Mouse (Mus musculus) spleen, adult 18-20 months (tissue): ENCODE measurements around the gene Hist1h4h.

Source experiments
- DNase-seq, 2 experiments: peaks; one replicate each; pipeline ENCODE4 v3.0.0; 2022; ENCODE audit warnings: mixed read lengths in 2 of 2

The Hist1h4h gene

GRCm38 (mm10) chr13:23576906-23577639, 46.2 kb downstream of the Hist1h4h start:
- no peak for DNase-seq

GRCm38 (mm10) chr13:23577835-23578234, 47.0 kb downstream of the Hist1h4h start:
- no peak for DNase-seq
